Mouse (Mus musculus) WW6 (cell line): ENCODE measurements at regions not wholly inside any gene's neighbourhood (a gene's known extent, or its start where the extent isn't known, plus 50 kb on each side); places are given as distances from the start of the nearest gene placed in this dataset.

Experiments
- DNase-seq: peaks from one replicate; pipeline ENCODE4 v3.0.0-alpha.2; 2013; ENCODE audit warnings: low read depth, low spot score

DNA sequence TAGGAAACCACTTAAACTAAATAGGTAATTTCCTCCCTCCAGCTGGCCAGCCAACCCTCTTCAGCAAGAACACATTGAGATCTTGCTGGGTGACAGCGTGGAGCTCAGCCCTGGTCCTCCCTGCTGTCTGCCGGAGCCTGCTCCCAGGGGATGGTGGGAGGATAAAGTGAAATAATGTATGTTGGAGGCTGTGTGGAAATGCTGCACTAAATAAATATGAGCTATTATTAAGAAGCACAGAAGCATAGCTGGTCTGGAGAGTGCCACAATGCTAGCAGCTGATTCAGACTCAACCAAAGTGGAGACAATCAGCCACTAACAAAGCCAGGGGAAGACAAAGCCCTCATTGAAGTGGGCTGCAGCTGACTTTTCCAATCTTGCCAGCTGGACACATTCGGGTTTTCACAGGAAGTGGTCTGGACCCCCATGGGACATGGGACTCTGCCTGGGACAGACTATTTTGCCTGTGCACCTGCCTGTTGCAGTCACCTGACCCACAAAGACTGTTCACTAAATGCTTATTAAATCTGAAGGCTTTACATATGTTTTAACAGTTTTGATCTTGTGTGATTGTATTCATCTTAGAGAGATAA lies 248.3 kb downstream of the Emp1 start:
- no peak for DNase-seq

DNA sequence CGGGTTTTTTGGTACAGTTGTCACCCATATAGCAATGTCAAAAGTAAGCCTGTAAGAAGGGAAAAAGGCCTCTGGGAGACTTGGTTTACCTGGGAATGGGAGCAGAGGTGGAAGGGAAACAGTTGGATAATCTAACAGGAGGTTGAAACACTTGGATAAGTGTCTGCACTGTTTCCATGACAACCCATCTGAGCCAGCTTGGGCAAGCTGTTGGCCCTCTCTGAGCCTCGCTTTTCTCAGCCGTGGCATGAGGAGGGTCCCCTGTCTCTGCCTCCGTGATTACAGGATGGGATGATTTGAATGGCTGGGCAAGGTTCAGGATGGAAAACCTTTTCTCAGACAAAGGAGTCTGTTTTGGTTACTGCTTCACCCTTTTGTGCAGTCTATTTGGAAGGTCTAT lies 265.6 kb downstream of the Emp1 start:
- DNase-seq: no peak

GRCm38 (mm10) chr6:135629236-135629635 lies 266.9 kb downstream of the Emp1 start:
- DNase-seq: no peak

- DNase-seq: no peak
Observed at GRCm38 (mm10) chr6:135632671-135633070, 270.3 kb downstream of the Emp1 start.

DNA sequence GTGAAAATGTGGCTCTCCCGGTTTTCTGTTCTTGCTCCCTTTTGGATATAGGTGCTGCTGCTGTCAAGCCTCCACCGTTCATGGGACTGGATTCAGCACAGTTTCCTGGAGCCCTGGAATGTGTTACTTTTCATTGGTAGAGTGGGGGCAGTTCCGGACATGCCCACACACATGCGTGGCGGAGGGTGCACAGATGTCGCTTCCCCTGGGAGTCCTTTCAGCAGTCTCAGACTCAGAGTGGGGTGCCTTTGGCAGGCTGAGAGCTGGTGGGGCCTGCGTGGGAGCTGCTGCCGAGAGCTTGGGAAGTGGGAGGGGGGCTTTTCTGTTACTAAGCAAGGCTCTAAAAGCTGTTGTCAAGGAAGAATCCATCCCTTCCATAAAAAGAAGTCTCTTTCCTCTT lies 274.3 kb downstream of the Emp1 start:
- no peak for DNase-seq

- no peak for DNase-seq
Observed at GRCm38 (mm10) chr6:135642711-135643110, 280.4 kb downstream of the Emp1 start.

DNA sequence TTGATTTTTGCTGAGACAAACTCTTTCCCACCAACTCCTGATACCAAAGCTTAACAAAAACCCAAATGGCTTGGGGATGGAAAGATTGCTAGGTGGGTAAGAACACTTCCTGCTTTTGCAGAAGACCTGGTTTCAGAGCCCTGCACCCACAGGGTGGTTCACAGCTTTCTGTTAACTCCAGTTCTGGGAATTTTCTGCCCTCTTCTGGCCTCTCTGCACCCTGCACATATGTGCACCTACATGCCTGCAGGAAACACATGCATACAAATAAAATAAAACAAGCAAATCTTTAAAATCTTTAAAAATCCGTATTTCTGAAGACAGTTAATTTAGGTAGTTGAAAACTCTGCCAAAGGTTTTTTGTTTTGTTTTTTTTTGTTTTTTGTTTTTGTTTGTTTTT lies 283.8 kb downstream of the Emp1 start:
- DNase-seq: no peak

- no peak for DNase-seq
Observed at GRCm38 (mm10) chr6:135653002-135653401, 290.7 kb downstream of the Emp1 start.

- no peak for DNase-seq
Observed at GRCm38 (mm10) chr6:135662386-135662785, 300.0 kb downstream of the Emp1 start.

GRCm38 (mm10) chr6:135662801-135663537 lies 300.6 kb downstream of the Emp1 start:
- no peak for DNase-seq
